Mouse (Mus musculus) heart, adult 2 months (tissue): ENCODE measurements around the gene Slpi.

ENCODE experiments used
- CTCF ChIP-seq: fragments of 200-600 bp; IDR thresholded peaks from 2 replicates; pipeline ENCODE4 v1.8.1; 2022; ENCODE audit warnings: antibody characterized with exemption, mild to moderate bottlenecking, moderate library complexity
- POLR2A ChIP-seq: fragments of 200-500 bp; IDR thresholded peaks from 2 replicates; pipeline ENCODE4 v1.6.1; 2011; ENCODE audit warnings: mild to moderate bottlenecking, low read depth, low read length, control low read depth; ENCODE audit not compliant: insufficient read depth

- no peak for TF ChIP-seq CTCF
- TF ChIP-seq POLR2A, result no peak
These were observed 44.5 kb upstream of the Slpi start for GRCm38 (mm10) chr2:164433278-164433895.
